Mouse (Mus musculus) neural tube, embryonic 11.5 days (tissue): ENCODE measurements around the gene Zfp941. TPM values are rescaled to one million over a fixed set of nuclear protein-coding genes. Genes with fewer than 3 reads are reported as not detected.
"Not testable (repeated sequence)": the region's sequence is repeated elsewhere in the genome, so short reads cannot be mapped to it uniquely, and the experiment has no call there.

Source experiments
- ATAC-seq: fragments of 200-750 bp; cut with Nextera tagmentation; 2 replicates; pipeline ENCODE4 v1.8.0; 2017; ENCODE audit warnings: moderate number of reproducible peaks, mild to moderate bottlenecking, moderate TSS enrichment, moderate library complexity; ENCODE audit not compliant: insufficient read depth, low FRiP score, low TSS enrichment
- DNase-seq: peaks from one replicate; pipeline ENCODE4 v3.0.0-alpha.2; 2015; ENCODE audit warnings: low spot score
- H3K27ac ChIP-seq: fragments of 300-500 bp; sonication (generic); 2 replicates; pipeline ENCODE4 v1.5.1; 2014; ENCODE audit warnings: low read depth, mild to moderate bottlenecking, low read length
- H3K27me3 ChIP-seq: fragments of 300-500 bp; sonication (generic); 2 replicates; pipeline ENCODE4 v1.6.1; 2014; ENCODE audit warnings: mild to moderate bottlenecking, low read length, mixed read lengths; ENCODE audit not compliant: control insufficient read depth, insufficient read depth
- H3K36me3 ChIP-seq: fragments of 300-500 bp; sonication (generic); 2 replicates; pipeline ENCODE4 v1.6.1; 2014; ENCODE audit warnings: mild to moderate bottlenecking, low read length, moderate library complexity, mixed read lengths; ENCODE audit not compliant: control insufficient read depth, insufficient read depth
- H3K4me1 ChIP-seq: fragments of 300-500 bp; sonication (generic); 2 replicates; pipeline ENCODE4 v1.6.1; 2014; ENCODE audit warnings: low read length, mixed read lengths; ENCODE audit not compliant: control insufficient read depth, insufficient read depth
- H3K4me2 ChIP-seq: fragments of 300-500 bp; sonication (generic); 2 replicates; pipeline ENCODE4 v1.6.1; 2014; ENCODE audit warnings: low read depth, mild to moderate bottlenecking, moderate library complexity
- H3K4me3 ChIP-seq: fragments of 300-500 bp; sonication (generic); 2 replicates; pipeline ENCODE4 v1.5.1; 2014; ENCODE audit warnings: low read depth, low read length
- H3K9ac ChIP-seq: fragments of 300-500 bp; sonication (generic); 2 replicates; pipeline ENCODE4 v1.6.1; 2014; ENCODE audit warnings: mild to moderate bottlenecking, low read length
- H3K9me3 ChIP-seq: fragments of 300-500 bp; sonication (generic); 2 replicates; pipeline ENCODE4 v1.6.1; 2016; ENCODE audit warnings: low read length; ENCODE audit not compliant: control insufficient read depth
- WGBS: fragments of 180-500 bp; shearing (Covaris S2); extraction: QIAGEN DNeasy Blood & Tissue Kit; methylation state at CpG from one replicate; pipeline ENCODE4 v1.1.7; 2014; 5-methylcytosine and 5-hydroxymethylcytosine counted together
- polyA plus RNA-seq: library from polyadenylated mRNA; unstranded; fragments of >200 nt; fragmentation: Nextera tagmentation; extraction: Ambion mirVana; gene quantifications from 2 replicates; pipeline ENCODE4 v1.2.1, GENCODE M21; 2014

Gene Zfp941
- polyA plus RNA-seq, 1 experiment from 2014 or later = 7.7 TPM

DNA sequence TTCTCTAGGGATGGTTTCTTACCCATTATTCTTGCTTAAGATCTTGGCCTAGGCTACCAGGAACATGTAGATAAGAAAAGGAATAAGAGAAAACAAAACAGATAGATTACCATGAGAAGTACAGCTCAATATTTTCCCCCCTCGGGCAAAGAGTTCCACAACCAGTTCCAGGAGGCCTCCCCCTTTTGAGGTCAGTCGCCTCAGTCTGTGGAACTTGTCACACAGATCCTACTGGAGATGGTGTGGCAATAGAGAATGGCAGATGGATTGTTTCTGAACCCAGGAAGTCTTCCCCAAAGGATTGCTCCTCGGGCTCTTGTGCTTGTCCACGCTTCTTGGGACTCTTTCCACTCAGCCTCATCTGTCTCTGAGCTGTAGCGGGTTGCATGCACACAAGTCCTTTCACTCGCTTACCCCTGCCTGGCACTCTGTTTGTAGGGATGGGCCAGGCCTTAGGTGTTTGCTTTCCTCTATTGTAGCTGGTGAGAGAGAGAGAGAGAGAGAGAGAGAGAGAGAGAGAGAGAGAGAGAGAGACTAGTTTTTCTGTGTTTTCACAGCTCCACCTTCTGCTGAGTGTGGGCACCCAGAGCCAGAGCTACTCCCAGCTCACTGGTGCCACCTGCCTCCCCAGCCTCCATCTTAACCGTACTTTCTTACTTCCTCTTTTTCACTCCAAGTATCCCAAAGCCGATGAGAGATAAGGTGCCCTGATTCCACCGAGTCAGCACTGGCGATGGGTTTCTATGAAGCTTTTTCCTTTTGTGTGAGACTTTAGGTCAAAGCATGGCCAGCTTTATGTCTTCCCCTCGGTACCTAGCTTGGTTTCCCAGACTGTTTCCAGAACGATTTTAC is 55.9 kb downstream of the Zfp941 start:
- WGBS = 81% methylated on average over 12 of the region's 12 CpGs
- H3K4me1 ChIP-seq = no peaks in the 10 kb centered on the region
- H3K4me2 ChIP-seq = no peak overlapping the region
- H3K9ac ChIP-seq = no peak overlapping the region
- ATAC-seq (no peak), DNase-seq (no peak)
- H3K36me3 ChIP-seq = no peaks in the 10 kb centered on the region
- H3K9me3 ChIP-seq = no peaks in the 10 kb centered on the region
- no peak overlapping the region for H3K27ac ChIP-seq
- H3K27me3 ChIP-seq = no peaks in the 10 kb centered on the region
- no peak overlapping the region for H3K4me3 ChIP-seq

DNA sequence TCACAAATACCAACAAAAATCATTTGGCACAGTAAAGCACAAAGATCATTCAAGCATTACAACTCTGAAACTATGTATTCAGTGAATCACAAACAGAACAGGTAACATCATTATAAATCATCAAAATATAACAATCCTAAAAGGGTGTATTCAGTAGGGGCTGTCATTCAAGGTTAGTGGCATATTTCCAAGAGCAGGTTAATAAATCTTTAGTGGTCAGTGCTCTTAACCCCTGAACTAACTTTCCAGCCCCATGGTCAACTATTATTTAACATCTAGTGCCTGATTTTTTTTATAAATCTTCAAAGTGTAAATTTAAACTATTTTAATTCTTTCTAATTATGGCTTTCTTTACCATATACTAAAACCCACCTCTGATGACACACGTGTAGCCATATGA is 56.6 kb downstream of the Zfp941 start:
- H3K4me1 ChIP-seq, H3K36me3 ChIP-seq, ATAC-seq, H3K27ac ChIP-seq, H3K27me3 ChIP-seq, H3K4me2 ChIP-seq, H3K4me3 ChIP-seq, H3K9ac ChIP-seq, H3K9me3 ChIP-seq, DNase-seq: not testable (repeated sequence)
- WGBS = 78% methylated on average over 1 of the region's 1 CpGs

DNA sequence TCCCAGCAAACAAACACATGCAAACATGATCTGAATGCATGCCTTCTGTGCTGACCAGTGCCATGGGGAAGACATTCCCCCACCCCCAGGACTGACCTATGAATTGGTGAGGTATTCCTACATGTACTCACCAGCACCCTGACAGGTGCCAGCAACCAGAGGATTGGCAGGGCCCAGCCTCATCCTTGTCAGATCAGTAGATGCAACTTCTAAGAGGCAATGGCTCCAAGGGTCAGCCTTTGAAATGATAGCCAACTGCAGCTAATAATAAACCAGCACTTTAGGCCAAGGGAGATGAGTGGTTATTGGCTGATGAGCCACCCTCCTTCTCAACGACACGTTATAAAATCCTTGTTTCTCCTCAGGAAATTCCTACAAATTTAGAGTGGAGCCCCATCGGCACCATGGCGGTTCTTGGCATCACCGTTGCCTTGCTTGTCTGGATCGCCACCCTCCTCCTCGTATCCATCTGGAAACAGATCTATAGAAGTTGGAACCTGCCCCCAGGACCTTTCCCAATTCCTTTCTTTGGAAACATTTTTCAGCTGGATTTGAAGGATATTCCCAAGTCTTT is 58.4 kb downstream of the Zfp941 start, which contains the start of gene Cyp2e1:
TSS of gene Cyp2e1 (plus strand) at position 293 of the 574 bp plus-strand sequence.
- Histone ChIP-seq H3K4me2 (no peak within 1 kb of the TSS), H3K36me3 (no peaks in the 10 kb centered on the region), H3K27me3 (no peaks in the 10 kb centered on the region), H3K9ac (no peak within 1 kb of the TSS), H3K4me1 (no peaks in the 10 kb centered on the region), H3K4me3 (no peak within 1 kb of the TSS), H3K27ac (no peak within 1 kb of the TSS), H3K9me3 (no peaks in the 10 kb centered on the region)
- WGBS = 83% methylated on average over 7 of the region's 7 CpGs
- no peak for DNase-seq
- ATAC-seq = no peak

DNA sequence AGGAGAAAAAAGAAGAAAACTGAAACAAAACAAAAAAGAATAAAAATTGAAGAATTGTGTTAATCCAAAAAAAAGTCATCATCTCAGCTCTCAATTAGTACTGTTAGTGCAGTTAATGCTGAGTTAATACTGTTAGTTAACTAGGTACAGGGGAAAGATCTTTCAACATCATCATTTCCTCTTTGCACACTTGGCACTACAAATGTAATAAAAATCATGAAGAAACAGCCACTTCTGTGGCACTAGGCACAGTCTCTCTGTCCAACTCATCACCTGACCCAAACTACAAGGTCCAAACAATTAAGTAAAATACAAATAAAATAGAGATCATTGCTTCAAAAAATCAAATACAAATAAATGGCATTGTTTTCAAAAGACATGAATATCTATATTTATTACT is 61.3 kb downstream of the Zfp941 start:
- ATAC-seq = no peak
- no peaks in the 10 kb centered on the region for H3K9me3 ChIP-seq
- H3K27ac ChIP-seq = no peak overlapping the region
- no peak overlapping the region for H3K4me3 ChIP-seq
- no peak overlapping the region for H3K4me2 ChIP-seq
- H3K27me3 ChIP-seq = no peaks in the 10 kb centered on the region
- DNase-seq = no peak
- no peak overlapping the region for H3K9ac ChIP-seq
- no peaks in the 10 kb centered on the region for H3K4me1 ChIP-seq
- H3K36me3 ChIP-seq = no peaks in the 10 kb centered on the region

Other genes with a start within 250 kb of the Zfp941 start
- not detected in 2 replicates for gene Olfr46, start 220.9 kb downstream of the Zfp941 start, polyA plus RNA-seq
- not detected in 2 replicates for gene Olfr61, start 193.2 kb downstream of the Zfp941 start, polyA plus RNA-seq
- not detected in 2 replicates for gene Olfr53, start 175.7 kb downstream of the Zfp941 start, polyA plus RNA-seq
- not detected in 2 replicates for gene Olfr539, start 162.2 kb downstream of the Zfp941 start, polyA plus RNA-seq
- gene Olfr45, start 140.2 kb downstream of the Zfp941 start, polyA plus RNA-seq = not detected in 2 replicates
- not detected in 2 replicates for gene Olfr541, start 124.9 kb downstream of the Zfp941 start, polyA plus RNA-seq
- gene Cyp2e1, start 58.4 kb downstream of the Zfp941 start, polyA plus RNA-seq = not detected in 2 replicates
- 0.22 TPM in 1 of 2 replicates, not detected in the other for gene Syce1, start 34.3 kb downstream of the Zfp941 start, polyA plus RNA-seq
- gene Urah, start 12.8 kb upstream of the Zfp941 start, polyA plus RNA-seq = 0.34 TPM in 1 of 2 replicates, not detected in the other
- gene Scgb1c1, start 23.4 kb upstream of the Zfp941 start, polyA plus RNA-seq = not detected in 2 replicates
- gene Odf3, start 25.6 kb upstream of the Zfp941 start, polyA plus RNA-seq = not detected in 2 replicates
- gene Gm45785, start 34.2 kb upstream of the Zfp941 start, polyA plus RNA-seq = not detected in 2 replicates
- 73.3 and 82.2 TPM in 2 replicates for gene Ric8a, start 34.8 kb upstream of the Zfp941 start, polyA plus RNA-seq
- 27.4 and 31.1 TPM in 2 replicates for gene Bet1l, start 35.4 kb upstream of the Zfp941 start, polyA plus RNA-seq
- 158 and 199 TPM in 2 replicates for gene Psmd13, start 59.8 kb upstream of the Zfp941 start, polyA plus RNA-seq
- gene Sirt3, start 60.1 kb upstream of the Zfp941 start, polyA plus RNA-seq = 22.4 and 26.0 TPM in 2 replicates
- gene Cox8b, start 78.3 kb upstream of the Zfp941 start, polyA plus RNA-seq = 0.81 and 4.2 TPM in 2 replicates
- 0.15 and 0.20 TPM in 2 replicates for gene Nlrp6, start 98.7 kb upstream of the Zfp941 start, polyA plus RNA-seq
- 13.3 and 15.8 TPM in 2 replicates for gene Pgghg, start 119.2 kb upstream of the Zfp941 start, polyA plus RNA-seq
- gene Ifitm5, start 128.1 kb upstream of the Zfp941 start, polyA plus RNA-seq = 1.2 and 1.4 TPM in 2 replicates
- gene Gm45717, start 133.8 kb upstream of the Zfp941 start, polyA plus RNA-seq = 0.69 TPM in 1 of 2 replicates, not detected in the other
- 383 and 395 TPM in 2 replicates for gene Ifitm2, start 133.8 kb upstream of the Zfp941 start, polyA plus RNA-seq
- 8.3 and 12.5 TPM in 2 replicates for gene Ifitm1, start 145.0 kb upstream of the Zfp941 start, polyA plus RNA-seq
- gene Ifitm3, start 188.6 kb upstream of the Zfp941 start, polyA plus RNA-seq = 20.1 and 21.0 TPM in 2 replicates
- gene Ifitm6, start 195.7 kb upstream of the Zfp941 start, polyA plus RNA-seq = not detected in 2 replicates
- gene Gm17387, start 207.0 kb upstream of the Zfp941 start, polyA plus RNA-seq = not detected in 2 replicates
- gene B4galnt4, start 238.9 kb upstream of the Zfp941 start, polyA plus RNA-seq = 14.5 and 17.1 TPM in 2 replicates